Mouse (Mus musculus) E14TG2a.4 (cell line): ENCODE data around the gene 1500011B03Rik.

Experiments used
- CTCF ChIP-seq: conservative IDR thresholded peaks from 2 replicates; pipeline ENCODE4 v1.5.1; 2014; ENCODE audit warnings: low read length
- POU5F1 ChIP-seq: IDR thresholded peaks from 2 replicates; pipeline ENCODE4 v1.6.1; 2014; ENCODE audit warnings: low read length, borderline replicate concordance

GRCm38 (mm10) chr5:114861730-114862129 lies 38.5 kb upstream of the 1500011B03Rik start:
- TF ChIP-seq CTCF, result no peak
- TF ChIP-seq POU5F1, result no peak
